ENCODE assay signal across 14 mouse cellular contexts in the genomic region with DNA sequence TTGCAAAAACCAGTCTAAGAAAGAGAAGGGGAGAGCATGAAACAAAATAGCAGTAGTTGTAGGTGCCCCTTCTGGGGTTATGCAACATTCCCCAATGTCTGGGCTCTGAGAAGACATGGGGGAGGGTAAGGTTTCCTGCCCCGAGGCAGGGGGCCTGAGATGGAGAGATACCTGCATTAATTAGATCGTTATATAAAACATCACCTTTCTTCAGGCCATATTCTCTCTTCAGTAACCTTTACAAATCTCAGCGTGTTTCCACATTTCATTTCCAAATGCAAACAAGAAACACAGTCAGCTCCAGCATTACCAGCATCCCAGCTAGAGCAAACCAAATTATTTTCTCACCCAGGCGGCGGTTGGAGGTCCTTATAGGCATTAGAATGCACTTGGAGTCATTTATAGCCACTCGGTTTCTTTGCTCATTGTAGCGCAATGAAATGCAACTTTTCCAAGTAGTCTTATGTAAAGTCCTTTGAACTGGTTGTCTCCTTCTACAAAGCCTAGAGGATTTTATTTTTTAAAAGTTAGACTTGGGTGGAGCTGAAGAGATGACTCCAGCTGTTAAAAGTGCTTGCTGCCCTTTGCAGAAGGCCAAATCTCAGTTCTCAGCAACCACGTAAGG.
DNase-seq lines count a peak whose midpoint lies in the region; ATAC-seq and TF ChIP-seq lines count a peak whose summit lies in the region.
"Had no signal": no experiment of that assay in that cellular context is flagged by ENCODE, and none has a peak within 500 bp of the region (broad histone marks: within the 10 kb centered on the region; RNA-seq: fewer than 3 reads in every experiment).

No protein-coding gene starts in this region.

- ATAC-seq in hindbrain, postnatal 0 days, result no peak
- no peak for ATAC-seq in forebrain, embryonic 15.5 days (replicated peaks)

- no peak for DNase-seq in hindbrain, embryonic 10.5 days (ENCODE audit: low spot score)
- DNase-seq in hindbrain, postnatal 0 days (ENCODE audit: low spot score), result no peak
- DNase-seq in ES-E14 (ENCODE audit: low read depth, low spot score), result no peak
- no peak for DNase-seq in limb, embryonic 10.5 days (ENCODE audit: low spot score)
- no peak for DNase-seq in layer of hippocampus, postnatal 14 days (ENCODE audit: low spot score in 2 of 2)
- DNase-seq: cerebellum, adult 11 months; liver; lung, embryonic 14.5 days; right cerebral cortex, postnatal 4 days had no signal

- no peaks in the 10 kb centered on the region for H3K9me3 ChIP-seq in hindbrain, embryonic 10.5 days
- H3K9me3 ChIP-seq in hindbrain, postnatal 0 days (ENCODE audit: low read length), result no peaks in the 10 kb centered on the region
- H3K9me3 ChIP-seq in ES-E14 (ENCODE audit: control insufficient read depth, insufficient read depth, low read depth, low read length), result no peaks in the 10 kb centered on the region
- H3K9me3 ChIP-seq in limb, embryonic 10.5 days (replicated peaks), result no peaks in the 10 kb centered on the region
- no peaks in the 10 kb centered on the region for H3K9me3 ChIP-seq in forebrain, embryonic 15.5 days
- H3K9me3 ChIP-seq: stomach, embryonic 15.5 days had no signal

- no peak overlapping the region for H3K9ac ChIP-seq in hindbrain, postnatal 0 days (replicated peaks; ENCODE audit: low read length)
- no peak overlapping the region for H3K9ac ChIP-seq in ES-E14 (ENCODE audit: insufficient read depth, low read depth, low read length, poor library complexity, severe bottlenecking)
- H3K9ac ChIP-seq in forebrain, embryonic 15.5 days (replicated peaks), result no peak overlapping the region
- H3K9ac ChIP-seq: lung, embryonic 14.5 days; stomach, embryonic 15.5 days had no signal

- H3K4me3 ChIP-seq in hindbrain, embryonic 10.5 days, result no peak overlapping the region
- no peak overlapping the region for H3K4me3 ChIP-seq in hindbrain, postnatal 0 days (ENCODE audit: low read length)
- H3K4me3 ChIP-seq in ES-E14 (ENCODE audit: insufficient read depth in 1 of 2, low read depth in 1 of 2, low read length in 2 of 2, poor library complexity in 1 of 2, severe bottlenecking in 1 of 2), result no peak overlapping the region
- H3K4me3 ChIP-seq in brown adipose tissue, adult 24 weeks (ENCODE audit: insufficient read depth, low read depth, low read length), result no peak overlapping the region
- no peak overlapping the region for H3K4me3 ChIP-seq in limb, embryonic 10.5 days
- no peak overlapping the region for H3K4me3 ChIP-seq in forebrain, embryonic 15.5 days
- H3K4me3 ChIP-seq: left cerebral cortex, adult 2 months; stomach, embryonic 15.5 days had no signal

- WGBS in hindbrain, embryonic 10.5 days, result 35% methylated on average over 8 of the region's 8 CpGs
- WGBS in hindbrain, postnatal 0 days, result 39% methylated on average over 8 of the region's 8 CpGs
- 42% methylated on average over 8 of the region's 8 CpGs for WGBS in limb, embryonic 10.5 days
- WGBS in forebrain, embryonic 15.5 days, result 27% methylated on average over 8 of the region's 8 CpGs

- in situ Hi-C loops in ES-E14 (cut with MboI; ENCODE audit: low sequenced_read_pairs in 2 of 2, unreplicated experiment in 2 of 2), result no loop called here

- H3K36me3 ChIP-seq in hindbrain, embryonic 10.5 days, result no peaks in the 10 kb centered on the region
- no peaks in the 10 kb centered on the region for H3K36me3 ChIP-seq in hindbrain, postnatal 0 days (ENCODE audit: insufficient read depth, low read length)
- H3K36me3 ChIP-seq in ES-E14 (ENCODE audit: control insufficient read depth, insufficient read depth, low read length, poor library complexity, severe bottlenecking), result no peaks in the 10 kb centered on the region
- no peaks in the 10 kb centered on the region for H3K36me3 ChIP-seq in limb, embryonic 10.5 days
- H3K36me3 ChIP-seq in forebrain, embryonic 15.5 days, result no peaks in the 10 kb centered on the region
- H3K36me3 ChIP-seq: stomach, embryonic 15.5 days had no signal

- TF ChIP-seq CTCF in hindbrain, postnatal 0 days (IDR thresholded peaks at IDR 0.05; ENCODE audit: low read depth), result no peak

- H3K4me2 ChIP-seq in hindbrain, postnatal 0 days (ENCODE audit: low read depth, low read length), result no peak overlapping the region
- H3K4me2 ChIP-seq in forebrain, embryonic 15.5 days (replicated peaks), result no peak overlapping the region
- H3K4me2 ChIP-seq: lung, embryonic 14.5 days; stomach, embryonic 15.5 days had no signal

- peaks cover 50% of the 10 kb centered on the region for H3K4me1 ChIP-seq in hindbrain, embryonic 10.5 days (replicated peaks)
- H3K4me1 ChIP-seq in hindbrain, postnatal 0 days (ENCODE audit: insufficient read depth, low read length), result no peaks in the 10 kb centered on the region
- peaks cover 18 to 19% of the 10 kb centered on the region in 2 experiments for H3K4me1 ChIP-seq in ES-E14 (ENCODE audit: control insufficient read depth in 2 of 2, insufficient read depth in 2 of 2, low read length in 2 of 2, poor library complexity in 1 of 2)
- peaks cover 7% of the 10 kb centered on the region; the same call in 1 of the 2 replicates for H3K4me1 ChIP-seq in brown adipose tissue, adult 24 weeks (ENCODE audit: control insufficient read depth, insufficient read depth, insufficient read length, low read length)
- peaks cover 27% of the 10 kb centered on the region for H3K4me1 ChIP-seq in limb, embryonic 10.5 days
- H3K4me1 ChIP-seq in forebrain, embryonic 15.5 days, result peaks cover 22% of the 10 kb centered on the region
- H3K4me1 ChIP-seq: stomach, embryonic 15.5 days had no signal

- peaks cover 5% of the 10 kb centered on the region; the same call in 1 of the 2 replicates for H3K27me3 ChIP-seq in hindbrain, embryonic 10.5 days (ENCODE audit: insufficient read depth, poor library complexity, severe bottlenecking)
- H3K27me3 ChIP-seq in hindbrain, postnatal 0 days (ENCODE audit: insufficient read depth, low read length), result no peaks in the 10 kb centered on the region
- no peaks in the 10 kb centered on the region for H3K27me3 ChIP-seq in limb, embryonic 10.5 days (ENCODE audit: low read depth, poor library complexity, severe bottlenecking)
- H3K27me3 ChIP-seq in forebrain, embryonic 15.5 days, result no peaks in the 10 kb centered on the region
- H3K27me3 ChIP-seq: CH12.LX; stomach, embryonic 15.5 days had no signal

- H3K27ac ChIP-seq in hindbrain, embryonic 10.5 days, result peak overlapping the region; percentile 40; the same call in 1 of the 2 replicates
- no peak overlapping the region for H3K27ac ChIP-seq in hindbrain, postnatal 0 days
- H3K27ac ChIP-seq in ES-E14 (ENCODE audit: insufficient read depth, low read depth, low read length, poor library complexity, severe bottlenecking), result peak overlapping the region; percentile 55
- peak overlapping the region; percentile 93 for H3K27ac ChIP-seq in brown adipose tissue, adult 24 weeks (replicated peaks; ENCODE audit: low read depth, low read length)
- H3K27ac ChIP-seq in limb, embryonic 10.5 days, result peak overlapping the region; percentile 30; the same call in 1 of the 2 replicates
- no peak overlapping the region for H3K27ac ChIP-seq in forebrain, embryonic 15.5 days (replicated peaks)
- H3K27ac ChIP-seq: left cerebral cortex, adult 2 months; stomach, embryonic 15.5 days had no signal

TF ChIP-seq in ES-E14, 5 proteins besides CTCF, POLR2A, EP300 and RAD21:
- TF ChIP-seq HCFC1 (IDR thresholded peaks at IDR 0.05; ENCODE audit: borderline replicate concordance, insufficient read depth, low read length) (no peak), MAFK (IDR thresholded peaks at IDR 0.05; ENCODE audit: insufficient read depth, low read depth, low read length) (no peak), CHD2 (IDR thresholded peaks at IDR 0.05; ENCODE audit: low read depth, low read length) (no peak), ZNF384 (IDR thresholded peaks at IDR 0.05; ENCODE audit: low read depth, low read length) (no peak), ZC3H11A (IDR thresholded peaks at IDR 0.05; ENCODE audit: borderline replicate concordance, low read depth, low read length) (no peak)

Comparison
In these comparisons a context has a peak if more than half of its experiments do, and no peak if none do; other contexts are left out.
1. H3K27ac ChIP-seq: peak in hindbrain, embryonic 10.5 days (single experiment), ES-E14 (single experiment), brown adipose tissue, adult 24 weeks (single experiment) and limb, embryonic 10.5 days (single experiment); none in hindbrain, postnatal 0 days (single experiment) and forebrain, embryonic 15.5 days (single experiment).